8 mouse cellular contexts compared by ENCODE assay signal in the genomic region with DNA sequence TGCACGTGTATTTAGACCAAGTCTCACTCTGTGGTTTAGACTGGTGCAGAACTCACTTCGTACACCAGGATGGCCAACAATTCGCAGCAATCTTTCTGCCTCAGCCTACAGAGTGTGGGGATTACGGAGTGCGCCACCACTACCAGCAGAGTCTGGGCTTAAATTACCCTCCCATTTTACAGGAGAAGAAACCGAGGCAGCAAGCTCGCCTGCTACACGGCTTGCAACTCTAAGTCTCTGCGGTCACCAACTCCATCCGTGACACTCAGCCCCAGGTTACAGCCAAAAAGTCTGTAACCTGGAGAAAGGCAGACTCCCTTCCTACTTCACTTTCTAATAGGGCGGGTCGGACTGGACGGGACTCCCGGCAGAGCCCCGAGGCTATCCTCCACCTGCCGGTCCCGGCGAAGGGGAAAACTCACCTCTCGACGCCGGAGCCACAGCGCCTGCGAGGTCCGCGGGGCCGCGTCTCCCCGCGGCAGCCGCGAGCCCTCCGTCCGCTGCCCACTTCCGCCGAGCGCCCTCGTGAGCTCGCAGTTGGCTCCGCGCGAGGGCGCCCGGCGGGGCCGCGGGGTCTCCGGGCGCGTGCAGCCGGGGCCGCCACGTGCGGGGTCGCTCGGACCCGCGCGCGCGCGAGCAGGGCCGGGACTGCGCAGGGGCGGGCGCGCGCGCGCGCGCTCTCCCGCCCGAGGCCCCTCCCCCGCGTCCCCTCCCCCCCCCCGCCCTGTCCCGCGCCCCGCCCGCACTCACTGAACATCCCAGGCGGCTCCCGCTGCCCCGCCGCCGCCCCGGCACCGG. TPM values are rescaled to one million over a fixed set of nuclear protein-coding genes. Genes with fewer than 3 reads are reported as not detected.
DNase-seq lines count a peak whose midpoint lies in the region; ATAC-seq and TF ChIP-seq lines count a peak whose summit lies in the region.

No protein-coding gene starts in this region.

- peak overlapping the region; percentile 87 for H3K27ac ChIP-seq in cortical plate, adult 2 months (ENCODE audit: insufficient read depth, low read length)
- H3K27ac ChIP-seq in heart, embryonic 10.5 days: peak overlapping the region; percentile 99
- H3K27ac ChIP-seq in kidney, embryonic 14.5 days (ENCODE audit: low read depth, low read length): peak overlapping the region; percentile 84
- peak overlapping the region; percentile 88 for H3K27ac ChIP-seq in lung, embryonic 16.5 days (ENCODE audit: low read length)
- H3K27ac ChIP-seq in olfactory bulb, adult 2 months (ENCODE audit: insufficient read depth, low read depth, low read length): peak overlapping the region; percentile 91

- H3K27me3 ChIP-seq in heart, embryonic 10.5 days (ENCODE audit: insufficient read depth, poor library complexity, severe bottlenecking): no peaks in the 10 kb centered on the region
- H3K27me3 ChIP-seq in kidney, embryonic 14.5 days (ENCODE audit: control insufficient read depth, insufficient read depth, low read length): no peaks in the 10 kb centered on the region
- H3K27me3 ChIP-seq in lung, embryonic 16.5 days (ENCODE audit: control insufficient read depth, insufficient read depth, low read depth, low read length): no peaks in the 10 kb centered on the region

- peak; percentile 87 for ATAC-seq in kidney, embryonic 14.5 days (ENCODE audit: low FRiP score, low TSS enrichment)
- peak; percentile 90 for ATAC-seq in lung, embryonic 16.5 days (ENCODE audit: low read depth)

- peak overlapping the region; percentile 67 for H3K4me2 ChIP-seq in kidney, embryonic 14.5 days (replicated peaks; ENCODE audit: low read depth, low read length)
- H3K4me2 ChIP-seq in lung, embryonic 16.5 days (ENCODE audit: low read depth, low read length): peak overlapping the region; percentile 83

- peak overlapping the region; percentile 93 for H3K9ac ChIP-seq in kidney, embryonic 14.5 days (ENCODE audit: low read depth, low read length)
- peak overlapping the region; percentile 88 for H3K9ac ChIP-seq in lung, embryonic 16.5 days (ENCODE audit: low read length)

- peaks cover 12% of the 10 kb centered on the region for H3K4me1 ChIP-seq in cortical plate, adult 2 months (ENCODE audit: control insufficient read depth, insufficient read depth, low read length)
- peaks cover 49% of the 10 kb centered on the region for H3K4me1 ChIP-seq in heart, embryonic 10.5 days
- peaks cover 14% of the 10 kb centered on the region for H3K4me1 ChIP-seq in kidney, embryonic 14.5 days (ENCODE audit: control insufficient read depth, insufficient read depth, low read length)
- peaks cover 19% of the 10 kb centered on the region for H3K4me1 ChIP-seq in lung, embryonic 16.5 days (replicated peaks; ENCODE audit: control insufficient read depth, insufficient read depth, low read length)
- H3K4me1 ChIP-seq in olfactory bulb, adult 2 months (ENCODE audit: control insufficient read depth, insufficient read depth, low read length): peaks cover 15% of the 10 kb centered on the region

- TF ChIP-seq POLR2A in cortical plate, adult 2 months (IDR thresholded peaks at IDR 0.05; ENCODE audit: extremely low read depth, insufficient read depth, low read length): no peak
- TF ChIP-seq POLR2A in olfactory bulb, adult 2 months (IDR thresholded peaks at IDR 0.05; ENCODE audit: insufficient read depth, low read depth, low read length): no peak

- no peaks in the 10 kb centered on the region for H3K9me3 ChIP-seq in heart, embryonic 10.5 days
- H3K9me3 ChIP-seq in kidney, embryonic 14.5 days (ENCODE audit: control insufficient read depth, low read length): no peaks in the 10 kb centered on the region
- no peaks in the 10 kb centered on the region for H3K9me3 ChIP-seq in lung, embryonic 16.5 days (ENCODE audit: control insufficient read depth, low read length)

- peaks cover 30% of the 10 kb centered on the region for H3K36me3 ChIP-seq in heart, embryonic 10.5 days
- peaks cover 15% of the 10 kb centered on the region for H3K36me3 ChIP-seq in kidney, embryonic 14.5 days (ENCODE audit: control insufficient read depth, insufficient read depth, low read length)
- peaks cover 14% of the 10 kb centered on the region; the same call in 1 of the 2 replicates for H3K36me3 ChIP-seq in lung, embryonic 16.5 days (ENCODE audit: control insufficient read depth, insufficient read depth, low read length)

- no peak for TF ChIP-seq CTCF in cortical plate, adult 2 months (IDR thresholded peaks at IDR 0.05; ENCODE audit: extremely low read depth, insufficient read depth, low read length)
- TF ChIP-seq CTCF in olfactory bulb, adult 2 months (IDR thresholded peaks at IDR 0.05; ENCODE audit: insufficient read depth, low read depth, low read length): no peak

- DNase-seq in right cerebral cortex, postnatal 10 days (ENCODE audit: low spot score in 2 of 2): peak; percentile 57 to 69
- DNase-seq in right cerebral cortex, adult 18-20 months: no peak
- peak; percentile 78 for DNase-seq in heart, embryonic 10.5 days (ENCODE audit: low spot score)
- peak; percentile 79 for DNase-seq in thymus, postnatal 14 days

- peak overlapping the region; percentile 49 for H3K4me3 ChIP-seq in cortical plate, adult 2 months (ENCODE audit: insufficient read depth, low read length)
- peak overlapping the region; percentile 88 for H3K4me3 ChIP-seq in heart, embryonic 10.5 days
- peak overlapping the region; percentile 73 for H3K4me3 ChIP-seq in kidney, embryonic 14.5 days (ENCODE audit: low read length)
- peak overlapping the region; percentile 89 for H3K4me3 ChIP-seq in lung, embryonic 16.5 days (ENCODE audit: low read length)
- peak overlapping the region; percentile 89 for H3K4me3 ChIP-seq in olfactory bulb, adult 2 months (ENCODE audit: insufficient read depth, low read depth, low read length)

- 1% methylated on average over 63 of the region's 87 CpGs for WGBS in heart, embryonic 10.5 days
- 1% methylated on average over 50 of the region's 87 CpGs for WGBS in kidney, embryonic 14.5 days
- under 1% methylated on average over 56 of the region's 87 CpGs for WGBS in lung, embryonic 16.5 days
- WGBS in olfactory bulb, adult 2 months: under 1% methylated on average over 75 of the region's 87 CpGs

RNA-seq across cellular contexts. Expression of a gene that starts 0.6 kb away (rescaled TPM):
- polyA plus RNA-seq in cortical plate, adult 2 months (2012; rRNA removed): 17.0 and 17.5 TPM in 2 replicates
- 37.4 and 40.4 TPM in 2 replicates for polyA plus RNA-seq in heart, embryonic 10.5 days (2016; fragmentation: Nextera tagmentation; extraction: Ambion mirVana)
- polyA plus RNA-seq in kidney, embryonic 14.5 days (2014; fragmentation: Nextera tagmentation; extraction: Ambion mirVana): 29.6 and 53.3 TPM in 2 replicates
- polyA plus RNA-seq in lung, embryonic 16.5 days (2015; fragmentation: Nextera tagmentation; extraction: Ambion mirVana): 29.3 and 30.9 TPM in 2 replicates
- polyA plus RNA-seq in olfactory bulb, adult 2 months (2012; ENCODE audit: insufficient read depth, insufficient read length, low replicate concordance, missing spikeins): not detected in 2 replicates

RNA-seq across cellular contexts. Expression of a gene that starts 0.7 kb away (rescaled TPM):
- polyA plus RNA-seq in cortical plate, adult 2 months (2012; rRNA removed): 4.9 and 5.5 TPM in 2 replicates
- polyA plus RNA-seq in heart, embryonic 10.5 days (2016; fragmentation: Nextera tagmentation; extraction: Ambion mirVana): 6.1 and 6.9 TPM in 2 replicates
- polyA plus RNA-seq in kidney, embryonic 14.5 days (2014; fragmentation: Nextera tagmentation; extraction: Ambion mirVana): 4.8 and 10.2 TPM in 2 replicates
- polyA plus RNA-seq in lung, embryonic 16.5 days (2015; fragmentation: Nextera tagmentation; extraction: Ambion mirVana): 4.0 and 4.6 TPM in 2 replicates
- not detected in 2 replicates for polyA plus RNA-seq in olfactory bulb, adult 2 months (2012; ENCODE audit: insufficient read depth, insufficient read length, low replicate concordance, missing spikeins)

RNA-seq across cellular contexts. Expression of a gene that starts 37.7 kb away (rescaled TPM):
- polyA plus RNA-seq in cortical plate, adult 2 months (2012; rRNA removed): 13.4 and 14.1 TPM in 2 replicates
- polyA plus RNA-seq in heart, embryonic 10.5 days (2016; fragmentation: Nextera tagmentation; extraction: Ambion mirVana): 41.6 and 47.7 TPM in 2 replicates
- polyA plus RNA-seq in kidney, embryonic 14.5 days (2014; fragmentation: Nextera tagmentation; extraction: Ambion mirVana): 9.1 and 17.1 TPM in 2 replicates
- polyA plus RNA-seq in lung, embryonic 16.5 days (2015; fragmentation: Nextera tagmentation; extraction: Ambion mirVana): 13.8 and 14.3 TPM in 2 replicates
- not detected in 2 replicates for polyA plus RNA-seq in olfactory bulb, adult 2 months (2012; ENCODE audit: insufficient read depth, insufficient read length, low replicate concordance, missing spikeins)

Comparison
In these comparisons a context has a peak if more than half of its experiments do, and no peak if none do; other contexts are left out.
1. RNA of a gene that starts 0.6 kb away (polyA plus RNA-seq): 29.6 to 53.3 TPM in kidney, embryonic 14.5 days, 37.4 to 40.4 TPM in heart, embryonic 10.5 days, 29.3 to 30.9 TPM in lung, embryonic 16.5 days and 17.0 to 17.5 TPM in cortical plate, adult 2 months; not detected in olfactory bulb, adult 2 months; every median in the first group is over 10 times any median in the second.
2. RNA of a gene that starts 37.7 kb away (polyA plus RNA-seq): 41.6 to 47.7 TPM in heart, embryonic 10.5 days, 9.1 to 17.1 TPM in kidney, embryonic 14.5 days, 13.8 to 14.3 TPM in lung, embryonic 16.5 days and 13.4 to 14.1 TPM in cortical plate, adult 2 months; not detected in olfactory bulb, adult 2 months; every median in the first group is over 10 times any median in the second.
3. Peak in every context shown above with its lines, with median percentiles within 50 percentile points of each other: H3K27ac ChIP-seq and H3K4me3 ChIP-seq.